Mouse (Mus musculus) megakaryocyte, embryonic 14.5 days (primary cell): ENCODE results near the gene Srrm3. TPM values are rescaled to one million over a fixed set of nuclear protein-coding genes. Genes with fewer than 3 reads are reported as not detected.
A peak's percentile ranks its signal among the peaks of the same experiment; 100 is the strongest.

ENCODE experiments used
- H3K27me3 ChIP-seq: replicated peaks from 2 replicates; pipeline ENCODE3; 2012; ENCODE audit warnings: inconsistent platforms
- H3K36me3 ChIP-seq: replicated peaks from 2 replicates; pipeline ENCODE3; 2012; ENCODE audit warnings: low read length, inconsistent platforms, mixed read lengths
- H3K4me1 ChIP-seq: 2 replicates; pipeline ENCODE4 v1.6.1; 2012; ENCODE audit warnings: inconsistent platforms
- H3K4me3 ChIP-seq: replicated peaks from 2 replicates; pipeline ENCODE3; 2012; ENCODE audit warnings: moderate library complexity, mild to moderate bottlenecking, inconsistent platforms
- H3K9me3 ChIP-seq: 2 replicates; pipeline ENCODE4 v1.6.1; 2012; ENCODE audit warnings: inconsistent platforms
- FLI1 ChIP-seq: IDR thresholded peaks from 2 replicates; pipeline ENCODE4 v1.6.1; 2012; ENCODE audit warnings: low read length, inconsistent platforms, mixed read lengths
- GATA1 ChIP-seq: IDR thresholded peaks from 3 replicates; pipeline ENCODE4 v1.6.1; 2012; ENCODE audit warnings: mixed read lengths, low read length, inconsistent platforms, borderline replicate concordance
- polyA plus RNA-seq: library from polyadenylated mRNA; stranded (reverse); fragments of >175 nt; gene quantifications from 2 replicates; pipeline ENCODE4 v1.2.3, GENCODE M21; 2012; ENCODE audit warnings: low replicate concordance; ENCODE audit not compliant: insufficient read depth

Gene Srrm3
- polyA plus RNA-seq, result 0.13 and 1.9 TPM in 2 replicates

DNA sequence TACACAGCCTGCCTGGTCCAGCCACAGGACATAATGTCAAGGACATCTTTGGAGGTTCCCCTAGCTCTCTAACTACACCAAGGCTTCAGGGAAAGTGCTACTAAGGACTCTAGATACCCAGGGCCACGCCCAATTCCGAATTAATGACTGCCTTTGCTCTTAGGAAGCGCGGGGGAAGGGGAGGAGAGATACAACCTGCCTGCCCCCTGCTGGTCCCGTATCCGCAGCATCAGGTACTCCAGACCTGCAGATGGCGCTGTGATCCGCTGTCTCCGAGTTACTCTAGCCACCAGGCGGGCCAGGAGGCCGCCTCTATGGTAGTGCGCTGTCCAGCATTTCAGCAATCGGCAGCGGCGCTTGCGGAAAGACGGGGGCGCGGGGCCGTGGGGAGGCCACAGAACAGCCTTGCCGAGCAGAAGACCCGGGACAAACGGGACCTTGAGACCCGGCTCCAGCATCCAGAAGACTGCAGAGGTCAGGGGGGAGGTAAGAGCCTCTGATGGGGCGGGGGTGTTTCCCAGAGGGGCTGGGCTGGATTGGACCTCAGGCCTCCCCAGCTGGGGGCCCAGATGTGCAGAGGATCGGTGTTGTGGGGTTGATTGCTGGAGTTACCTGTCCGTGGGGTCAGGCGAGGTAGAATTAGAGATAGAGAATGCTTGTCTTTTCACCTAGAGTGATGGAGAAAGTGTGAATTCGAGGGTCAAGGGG is at the start of gene Srrm3:
Gene Srrm3, plus strand, starts transcription at position 336 of the 708 bp plus-strand sequence.
- H3K9me3 ChIP-seq, result peaks cover 7% of the 10 kb centered on the region
- H3K27me3 ChIP-seq, result peaks cover 39% of the 10 kb centered on the region
- TF ChIP-seq GATA1, result no peak
- no peak for TF ChIP-seq FLI1
- H3K4me3 ChIP-seq, result peak within 1 kb of the TSS; percentile 6
- H3K4me1 ChIP-seq, result peaks cover 12% of the 10 kb centered on the region
- H3K36me3 ChIP-seq, result no peaks in the 10 kb centered on the region

DNA sequence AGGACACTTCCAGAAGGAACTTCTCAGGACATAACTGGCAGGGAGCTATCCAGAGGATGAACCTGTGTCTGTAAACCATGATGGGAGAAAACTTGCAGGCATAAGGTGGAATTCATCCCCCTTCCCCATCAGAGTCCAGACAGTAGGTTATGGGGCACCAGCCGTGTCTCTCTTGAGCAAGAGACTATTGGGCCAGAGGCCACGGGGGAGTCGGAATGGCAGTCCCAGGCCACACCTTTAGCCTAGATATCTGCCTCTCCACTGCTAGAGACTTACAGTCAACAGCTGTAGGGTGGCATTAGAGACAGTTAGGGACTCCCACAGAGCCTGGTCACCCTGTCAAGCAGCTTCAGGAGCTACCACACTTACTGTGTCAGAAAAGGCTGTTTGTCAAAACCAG is 44.8 kb upstream of the Srrm3 start:
- Histone ChIP-seq H3K27me3 (peaks cover 54% of the 10 kb centered on the region), H3K4me3 (no peak overlapping the region), H3K4me1 (peaks cover 11% of the 10 kb centered on the region), H3K9me3 (peaks cover 22% of the 10 kb centered on the region), H3K36me3 (no peaks in the 10 kb centered on the region)
- TF ChIP-seq GATA1 (no peak), FLI1 (no peak)

- Histone ChIP-seq H3K4me3 (no peak overlapping the region), H3K9me3 (peaks cover 9% of the 10 kb centered on the region), H3K27me3 (peaks cover 48% of the 10 kb centered on the region), H3K4me1 (peaks cover 11% of the 10 kb centered on the region), H3K36me3 (no peaks in the 10 kb centered on the region)
- TF ChIP-seq GATA1 (no peak), FLI1 (no peak)
Measured at GRCm38 (mm10) chr5:135763526-135763925, 43.2 kb upstream of the Srrm3 start.

GRCm38 (mm10) chr5:135764971-135765370 is 41.7 kb upstream of the Srrm3 start:
- Histone ChIP-seq H3K27me3 (peaks cover 45% of the 10 kb centered on the region), H3K36me3 (no peaks in the 10 kb centered on the region), H3K4me1 (peaks cover 11% of the 10 kb centered on the region), H3K4me3 (no peak overlapping the region), H3K9me3 (peaks cover 6% of the 10 kb centered on the region)
- no peak for TF ChIP-seq FLI1
- no peak for TF ChIP-seq GATA1

DNA sequence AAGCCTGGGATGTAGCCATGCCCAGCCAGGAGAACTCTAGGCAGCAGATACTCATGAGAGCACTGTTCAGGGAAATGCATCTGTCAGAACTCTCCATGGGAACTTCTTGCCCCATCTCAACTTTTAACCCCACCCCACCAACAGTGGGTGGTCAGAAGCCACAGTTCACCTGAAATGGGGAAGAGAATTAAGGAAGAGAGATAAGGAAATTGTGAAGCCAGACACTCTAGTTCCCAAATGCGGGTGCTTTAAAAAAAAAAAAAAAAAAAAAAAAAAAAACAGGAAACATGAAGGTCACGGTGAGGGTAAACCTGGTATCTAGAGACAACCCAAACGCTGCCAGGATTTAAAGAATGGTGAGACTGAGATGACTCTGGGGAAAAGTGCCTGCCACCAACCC is 34.2 kb upstream of the Srrm3 start:
- Histone ChIP-seq H3K4me3 (no peak overlapping the region), H3K27me3 (peaks cover 16% of the 10 kb centered on the region), H3K9me3 (no peaks in the 10 kb centered on the region), H3K4me1 (peaks cover 36% of the 10 kb centered on the region), H3K36me3 (no peaks in the 10 kb centered on the region)
- no peak for TF ChIP-seq GATA1
- TF ChIP-seq FLI1, result no peak

DNA sequence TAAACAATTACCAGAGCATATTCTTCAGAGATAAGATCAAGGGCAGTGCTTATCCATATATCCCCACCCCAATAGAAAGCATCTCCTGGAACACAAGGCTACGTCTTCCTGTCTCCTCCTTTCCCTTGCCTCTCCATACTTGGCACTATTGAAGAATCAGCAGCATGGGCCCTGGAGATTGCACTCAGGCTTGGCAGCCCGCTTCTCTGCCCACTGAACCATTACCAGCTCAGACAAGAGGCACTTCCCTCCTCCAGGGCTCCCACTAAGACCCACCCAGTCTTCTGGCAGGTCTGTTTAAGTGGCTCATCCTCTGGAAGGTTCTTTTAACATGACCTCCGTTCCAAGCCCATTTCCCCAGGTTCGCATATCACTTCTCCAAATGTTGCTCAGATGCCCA is 30.1 kb upstream of the Srrm3 start:
- Histone ChIP-seq H3K27me3 (peaks cover 10% of the 10 kb centered on the region), H3K9me3 (no peaks in the 10 kb centered on the region), H3K4me1 (peaks cover 66% of the 10 kb centered on the region), H3K4me3 (no peak overlapping the region), H3K36me3 (peaks cover 15% of the 10 kb centered on the region)
- TF ChIP-seq GATA1 (no peak), FLI1 (no peak)

GRCm38 (mm10) chr5:135777796-135778470 is 28.8 kb upstream of the Srrm3 start, which contains the start of gene Styxl1:
Gene Styxl1 (minus strand): TSS chr5:135778385.
- H3K4me3 ChIP-seq, result peak within 1 kb of the TSS; percentile 99
- TF ChIP-seq GATA1 (no peak), FLI1 (no peak)
- H3K4me1 ChIP-seq, result peaks cover 69% of the 10 kb centered on the region
- no peaks in the 10 kb centered on the region for H3K9me3 ChIP-seq
- H3K36me3 ChIP-seq, result peaks cover 29% of the 10 kb centered on the region
- H3K27me3 ChIP-seq, result peaks cover 8% of the 10 kb centered on the region

DNA sequence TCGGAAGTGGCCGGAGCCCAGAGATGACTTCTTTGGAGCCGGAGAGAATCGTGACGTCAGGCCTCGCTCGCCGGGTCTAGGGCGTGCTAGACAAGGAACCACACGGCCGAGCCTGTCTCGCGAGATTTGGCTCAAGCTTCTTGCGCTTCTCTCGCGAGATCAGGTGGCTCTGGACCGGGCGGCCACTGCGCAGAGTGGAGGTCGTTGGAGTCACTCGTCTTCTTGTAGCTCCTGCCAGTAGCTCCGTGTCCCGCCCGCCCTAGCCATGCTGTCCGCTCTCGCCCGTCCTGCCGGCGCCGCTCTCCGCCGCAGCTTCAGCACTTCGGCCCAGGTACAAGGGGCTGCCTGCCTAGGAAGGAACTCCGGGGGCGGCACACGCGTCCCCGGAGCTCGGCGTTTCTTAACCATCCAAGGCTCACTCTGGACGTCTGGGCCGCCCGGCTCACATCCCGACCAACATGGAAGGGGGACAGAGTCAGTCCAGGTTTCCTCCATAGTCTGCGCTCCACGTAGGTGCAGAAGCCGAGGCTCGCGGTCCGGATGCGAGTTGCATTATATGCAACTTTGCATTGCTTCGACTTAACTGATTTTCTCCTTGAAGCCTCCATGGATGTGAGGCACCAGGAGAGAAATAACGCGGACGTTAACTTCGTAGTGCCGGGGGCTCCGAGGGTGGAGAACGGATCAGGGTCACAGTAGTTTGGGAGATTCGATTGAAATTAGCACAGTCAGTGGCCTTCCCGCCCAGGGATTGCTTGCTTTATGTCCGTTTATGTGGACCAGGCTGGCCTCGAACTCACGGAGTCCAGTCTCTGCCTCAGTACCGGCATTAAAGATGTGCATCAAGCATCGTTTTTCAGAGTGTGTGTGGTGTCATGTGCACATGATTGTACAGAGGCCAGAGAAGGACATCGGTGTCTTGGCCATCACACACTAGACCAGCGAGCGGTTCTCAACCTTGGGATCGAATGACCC is 27.9 kb upstream of the Srrm3 start, which contains the start of gene Mdh2:
Gene Mdh2, plus strand, starts transcription at position 10 of the 975 bp plus-strand sequence.
- Histone ChIP-seq H3K4me1 (peaks cover 71% of the 10 kb centered on the region), H3K27me3 (peaks cover 8% of the 10 kb centered on the region), H3K4me3 (peak within 1 kb of the TSS; percentile 99), H3K9me3 (no peaks in the 10 kb centered on the region), H3K36me3 (peaks cover 37% of the 10 kb centered on the region)
- no peak for TF ChIP-seq GATA1
- TF ChIP-seq FLI1, result no peak

DNA sequence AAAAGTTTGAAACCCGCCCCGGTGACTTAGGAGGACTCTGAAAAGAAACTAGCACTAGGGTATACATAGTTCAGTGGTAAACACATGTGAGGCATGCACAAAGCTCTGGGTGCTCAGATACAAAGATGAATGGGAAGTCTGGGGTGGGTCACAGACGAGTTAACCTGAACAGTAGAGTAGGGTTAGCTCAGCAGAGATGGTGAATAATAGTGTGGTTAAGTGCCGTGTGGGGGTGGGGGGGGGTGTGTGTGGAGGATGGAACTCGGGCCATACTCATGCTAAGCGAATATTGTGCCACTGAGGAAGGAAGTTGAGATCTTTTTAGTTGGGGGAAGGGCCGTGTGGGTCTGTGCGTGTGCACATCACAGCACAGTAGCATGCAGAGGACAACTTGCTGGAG is 26.4 kb upstream of the Srrm3 start:
- H3K4me3 ChIP-seq, result peak overlapping the region; percentile 99
- H3K27me3 ChIP-seq, result peaks cover 5% of the 10 kb centered on the region
- peaks cover 62% of the 10 kb centered on the region for H3K4me1 ChIP-seq
- H3K36me3 ChIP-seq, result peaks cover 53% of the 10 kb centered on the region
- no peaks in the 10 kb centered on the region for H3K9me3 ChIP-seq
- no peak for TF ChIP-seq FLI1
